Mouse (Mus musculus) stomach, embryonic 15.5 days (tissue): ENCODE results near the gene Cdc42se1. TPM values are rescaled to one million over a fixed set of nuclear protein-coding genes. Genes with fewer than 3 reads are reported as not detected.
"Not testable (repeated sequence)": the region's sequence is repeated elsewhere in the genome, so short reads cannot be mapped to it uniquely, and the experiment has no call there.

Experiments
- ATAC-seq: fragments of 200-750 bp; cut with Nextera tagmentation; 2 replicates; pipeline ENCODE4 v1.8.0; 2017; ENCODE audit warnings: low read depth, moderate number of reproducible peaks, moderate TSS enrichment; ENCODE audit not compliant: insufficient read depth, low FRiP score
- H3K27ac ChIP-seq: fragments of 300-500 bp; sonication (generic); 2 replicates; pipeline ENCODE4 v1.5.1; 2015; ENCODE audit warnings: mild to moderate bottlenecking, inconsistent platforms
- H3K27me3 ChIP-seq: fragments of 300-500 bp; sonication (generic); replicated peaks from 2 replicates; pipeline ENCODE4 v1.6.1; 2015; ENCODE audit warnings: inconsistent platforms
- H3K36me3 ChIP-seq: fragments of 300-500 bp; sonication (generic); 2 replicates; pipeline ENCODE4 v1.6.1; 2015; ENCODE audit warnings: inconsistent platforms
- H3K4me1 ChIP-seq: fragments of 300-500 bp; sonication (generic); 2 replicates; pipeline ENCODE4 v1.6.1; 2015; ENCODE audit warnings: inconsistent platforms
- H3K4me2 ChIP-seq: fragments of 300-500 bp; sonication (generic); 2 replicates; pipeline ENCODE4 v1.6.1; 2015; ENCODE audit warnings: mild to moderate bottlenecking, inconsistent platforms
- H3K4me3 ChIP-seq: fragments of 300-500 bp; sonication (generic); replicated peaks from 2 replicates; pipeline ENCODE4 v1.5.1; 2015; ENCODE audit warnings: inconsistent platforms
- H3K9ac ChIP-seq: fragments of 300-500 bp; sonication (generic); 2 replicates; pipeline ENCODE4 v1.6.1; 2015; ENCODE audit warnings: inconsistent platforms
- H3K9me3 ChIP-seq: fragments of 300-500 bp; sonication (generic); 2 replicates; pipeline ENCODE4 v1.6.1; 2016; ENCODE audit warnings: inconsistent platforms
- WGBS: fragments of 180-500 bp; shearing (Covaris S2); methylation state at CpG from one replicate; pipeline ENCODE4 v1.1.7; 2015; 5-methylcytosine and 5-hydroxymethylcytosine counted together
- polyA plus RNA-seq: library from polyadenylated mRNA; unstranded; fragments of >200 nt; fragmentation: Nextera tagmentation; extraction: Ambion mirVana; gene quantifications from 2 replicates; pipeline ENCODE4 v1.2.1, GENCODE M21; 2015

The Cdc42se1 gene
- polyA plus RNA-seq, 1 experiment from 2014 or later = 83.5 TPM

DNA sequence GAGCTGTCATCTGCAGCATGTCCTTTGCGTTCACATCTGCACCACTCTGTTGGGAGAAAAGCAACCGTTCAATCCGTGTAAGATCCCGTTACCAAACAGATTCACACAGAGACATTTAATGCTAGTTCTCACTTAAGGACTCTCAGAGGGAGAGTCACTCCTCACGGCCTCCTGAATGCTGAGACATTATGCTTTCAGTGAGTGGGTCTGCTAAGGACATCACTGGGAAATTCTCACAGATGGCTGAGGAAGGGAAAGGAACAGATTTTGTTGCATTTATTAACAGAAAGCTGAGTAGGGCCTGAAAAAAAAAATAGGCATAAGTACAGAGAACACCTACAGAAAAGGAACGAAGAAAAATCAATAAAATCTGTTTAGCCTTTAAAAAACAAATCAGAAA is 24.7 kb upstream of the Cdc42se1 start:
- H3K27ac ChIP-seq = no peak overlapping the region
- H3K27me3 ChIP-seq = no peaks in the 10 kb centered on the region
- H3K4me2 ChIP-seq = no peak overlapping the region
- no peak overlapping the region for H3K4me3 ChIP-seq
- 88% methylated on average over 6 of the region's 6 CpGs for WGBS
- no peak overlapping the region for H3K9ac ChIP-seq
- no peaks in the 10 kb centered on the region for H3K9me3 ChIP-seq
- no peaks in the 10 kb centered on the region for H3K4me1 ChIP-seq
- peaks cover 59% of the 10 kb centered on the region for H3K36me3 ChIP-seq
- no peak for ATAC-seq

DNA sequence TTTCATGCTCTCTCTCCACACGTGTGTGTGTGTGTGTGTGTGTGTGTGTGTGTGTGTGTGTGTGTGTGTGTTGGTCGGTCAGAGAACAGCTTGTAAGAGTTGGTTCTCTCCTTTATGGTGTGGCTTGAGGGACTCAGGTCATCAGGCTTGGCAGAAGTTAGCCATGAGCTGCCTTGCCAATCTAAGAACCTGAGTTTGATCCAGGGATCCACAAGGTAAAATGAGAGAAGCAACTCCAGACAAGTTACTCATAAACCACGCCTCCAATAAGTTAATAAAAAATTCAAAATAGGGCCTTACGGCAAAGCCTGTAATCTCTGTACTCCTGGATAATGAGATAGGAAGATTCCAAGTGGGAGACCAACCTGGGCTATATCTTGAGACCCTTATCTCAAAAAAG is 20.2 kb upstream of the Cdc42se1 start:
- Histone ChIP-seq H3K27me3 (no peaks in the 10 kb centered on the region), H3K27ac (no peak overlapping the region), H3K4me3 (no peak overlapping the region), H3K4me2 (no peak overlapping the region), H3K9me3 (no peaks in the 10 kb centered on the region), H3K4me1 (no peaks in the 10 kb centered on the region), H3K9ac (no peak overlapping the region), H3K36me3 (peaks cover 34% of the 10 kb centered on the region)
- WGBS = 85% methylated on average over 3 of the region's 4 CpGs
- no peak for ATAC-seq

DNA sequence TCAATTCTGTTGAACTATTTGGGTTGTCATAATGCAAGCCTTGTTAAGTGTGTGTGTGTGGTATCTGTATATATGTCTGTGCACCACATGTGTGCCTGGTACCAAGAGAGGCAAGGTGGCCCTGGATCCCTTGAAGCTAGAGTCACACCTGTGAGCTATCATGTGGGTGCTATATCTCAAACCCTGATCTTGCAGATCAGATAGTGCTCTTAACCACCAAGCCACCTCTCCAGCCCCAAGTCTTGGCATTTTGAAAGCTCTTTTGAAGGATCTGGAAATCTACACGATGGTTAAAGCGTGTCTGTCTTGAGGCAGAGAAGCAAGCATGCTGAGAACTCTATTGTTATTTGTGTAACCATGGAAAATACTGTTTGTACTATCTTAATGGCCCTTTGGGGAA is 17.9 kb upstream of the Cdc42se1 start:
- Histone ChIP-seq H3K27ac (no peak overlapping the region), H3K9me3 (no peaks in the 10 kb centered on the region), H3K27me3 (no peaks in the 10 kb centered on the region), H3K36me3 (peaks cover 30% of the 10 kb centered on the region), H3K4me1 (no peaks in the 10 kb centered on the region), H3K4me2 (no peak overlapping the region), H3K9ac (no peak overlapping the region), H3K4me3 (no peak overlapping the region)
- no peak for ATAC-seq
- 74% methylated on average over 2 of the region's 2 CpGs for WGBS

DNA sequence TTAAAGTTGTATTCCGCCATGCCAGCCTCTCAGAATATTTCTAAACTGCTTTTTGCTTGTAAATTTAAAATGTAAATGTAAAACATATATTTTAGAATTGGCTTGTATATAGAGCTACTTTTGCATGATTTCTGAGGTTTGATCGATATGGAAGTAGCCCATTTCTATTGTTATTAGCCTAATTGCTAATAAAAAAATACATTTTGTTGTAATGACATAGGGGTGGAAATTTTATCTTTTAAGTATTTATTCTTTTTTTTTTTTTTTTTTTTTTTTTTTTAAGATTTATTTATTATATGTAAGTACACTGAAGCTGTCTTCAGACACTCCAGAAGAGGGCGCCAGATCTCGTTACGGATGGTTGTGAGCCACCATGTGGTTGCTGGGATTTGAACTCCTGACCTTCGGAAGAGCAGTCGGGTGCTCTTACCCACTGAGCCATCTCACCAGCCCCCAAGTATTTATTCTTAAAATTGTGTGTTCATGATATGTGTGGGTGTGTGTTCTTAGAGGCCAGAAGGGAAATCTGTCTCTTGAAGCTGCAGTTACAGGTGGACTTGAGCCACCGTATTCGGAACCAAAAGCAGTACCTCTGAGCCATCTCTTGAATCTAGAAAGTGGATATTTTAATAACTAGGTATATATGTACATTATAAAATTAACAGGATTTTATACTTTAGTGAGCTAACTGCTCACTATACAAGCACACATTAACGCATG is 15.5 kb upstream of the Cdc42se1 start:
- ATAC-seq, H3K27me3 ChIP-seq, H3K4me1 ChIP-seq, H3K4me2 ChIP-seq, H3K9me3 ChIP-seq, H3K9ac ChIP-seq, H3K27ac ChIP-seq, H3K4me3 ChIP-seq: not testable (repeated sequence)
- WGBS = 88% methylated on average over 10 of the region's 10 CpGs
- peaks cover 14% of the 10 kb centered on the region; the same call in 1 of the 2 replicates for H3K36me3 ChIP-seq

DNA sequence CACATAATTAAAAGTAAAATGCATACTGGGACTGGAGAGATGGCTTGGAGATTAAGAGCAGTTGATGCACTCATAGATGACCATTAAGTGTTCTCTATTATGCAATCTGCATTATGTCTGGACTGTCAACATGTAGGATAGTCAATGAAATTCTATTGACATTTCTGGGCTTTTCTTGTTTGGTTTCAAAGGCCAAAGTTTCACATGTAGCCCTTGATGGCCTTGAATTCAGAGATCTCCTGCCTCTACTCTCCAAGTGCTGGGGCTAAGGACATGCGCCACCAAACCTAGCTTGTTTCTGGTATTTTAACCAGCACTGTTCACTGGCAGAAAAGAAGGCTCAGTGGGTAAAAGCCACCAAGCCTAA is 14.9 kb upstream of the Cdc42se1 start:
- Histone ChIP-seq H3K4me2 (no peak overlapping the region), H3K9me3 (no peaks in the 10 kb centered on the region), H3K27ac (no peak overlapping the region), H3K4me1 (0 out of 2 replicates have a peak, but pooled peaks cover 7% of the 10 kb centered on the region), H3K27me3 (no peaks in the 10 kb centered on the region), H3K9ac (no peak overlapping the region), H3K36me3 (0 out of 2 replicates have a peak, but pooled peaks cover 11% of the 10 kb centered on the region), H3K4me3 (no peak overlapping the region)
- 94% methylated on average over 1 of the region's 1 CpGs for WGBS
- no peak for ATAC-seq

DNA sequence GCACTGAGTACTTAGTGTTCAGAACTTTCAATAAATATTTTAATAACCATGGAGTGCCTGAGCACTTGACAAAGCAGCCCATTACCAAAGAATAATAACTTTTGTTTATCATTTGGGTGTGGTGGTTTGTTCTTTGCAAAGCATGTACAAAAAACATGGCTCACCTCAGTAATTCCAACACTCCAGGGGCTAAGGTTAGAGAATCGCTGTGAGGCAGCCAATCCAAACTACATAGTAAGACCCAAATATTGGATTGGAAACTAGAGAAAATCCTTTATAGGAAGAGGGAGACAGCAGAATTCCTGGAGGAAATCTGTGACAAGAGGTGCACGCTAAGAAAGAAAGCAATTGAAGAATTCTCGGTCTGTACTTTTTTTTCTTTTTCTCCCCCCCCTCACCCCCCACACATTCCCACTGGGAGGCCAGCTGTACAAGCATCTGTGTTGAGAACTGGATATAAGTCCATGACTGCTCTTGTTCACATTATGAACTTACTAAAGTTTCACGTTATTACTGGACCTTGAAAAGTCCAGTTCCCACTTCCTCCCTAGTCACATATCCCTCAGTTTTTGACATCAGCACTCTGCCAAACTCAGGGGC is 11.8 kb upstream of the Cdc42se1 start:
- Histone ChIP-seq H3K9me3 (no peaks in the 10 kb centered on the region), H3K9ac (peak overlapping the region; percentile 85; the same call in 1 of the 2 replicates), H3K4me3 (peak overlapping the region; percentile 82), H3K27ac (peak overlapping the region; percentile 100), H3K36me3 (0 out of 2 replicates have a peak, but pooled peaks cover 14% of the 10 kb centered on the region), H3K4me2 (peak overlapping the region; percentile 75), H3K27me3 (no peaks in the 10 kb centered on the region), H3K4me1 (0 out of 2 replicates have a peak, but pooled peaks cover 7% of the 10 kb centered on the region)
- ATAC-seq = peak; percentile 27
- 14% methylated on average over 4 of the region's 4 CpGs for WGBS

DNA sequence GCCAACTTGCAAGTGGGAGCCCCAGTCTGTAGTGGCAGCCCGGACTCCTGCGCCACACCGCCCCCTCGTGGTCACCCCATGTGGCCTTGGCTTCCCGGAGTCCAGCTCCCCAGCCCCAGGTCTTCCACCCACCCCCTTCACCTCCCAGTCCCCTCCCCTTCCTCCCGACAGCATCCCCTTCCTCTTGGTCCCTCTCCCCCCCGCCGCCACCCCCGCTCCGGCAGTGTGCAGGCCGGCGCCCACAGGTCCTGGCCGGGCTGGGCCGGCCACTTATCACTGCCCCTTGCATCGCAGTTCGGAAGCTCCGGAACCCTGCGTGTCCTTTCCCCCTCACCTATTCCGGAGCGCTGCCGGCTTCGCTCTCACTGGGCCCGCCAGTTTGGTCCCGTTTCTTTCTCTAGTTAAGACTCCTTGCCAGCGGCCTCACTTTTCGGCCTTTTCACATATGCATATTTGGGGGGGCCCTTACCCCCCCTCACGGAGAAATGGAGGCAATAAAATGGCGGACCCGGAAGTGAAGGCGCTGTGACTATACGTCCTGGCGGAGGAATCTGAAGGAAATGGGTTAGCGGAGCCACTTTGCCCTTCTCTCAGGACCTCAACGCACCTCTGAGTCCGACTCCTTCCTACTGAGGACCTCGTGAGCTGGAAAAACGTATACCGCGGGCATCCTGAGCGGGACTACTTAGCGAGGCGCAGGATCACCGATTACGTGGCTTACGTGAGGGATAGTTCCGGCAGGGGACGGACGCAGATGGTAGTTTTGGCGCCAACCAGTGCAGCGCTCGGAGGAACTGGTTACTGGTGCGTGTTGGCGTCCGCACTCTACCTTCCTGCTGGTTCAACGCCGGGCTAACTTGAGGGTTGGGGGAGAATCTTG is 11.0 kb upstream of the Cdc42se1 start, which contains the start of gene Gabpb2:
Gene Gabpb2, minus strand, starts transcription at position 662 of the 880 bp plus-strand sequence.
- Histone ChIP-seq H3K27ac (peak within 1 kb of the TSS; percentile 100), H3K27me3 (no peaks in the 10 kb centered on the region), H3K4me3 (peak within 1 kb of the TSS; percentile 82), H3K9me3 (no peaks in the 10 kb centered on the region), H3K9ac (peak within 1 kb of the TSS; percentile 85), H3K4me2 (peak within 1 kb of the TSS; percentile 75), H3K36me3 (peaks cover 13% of the 10 kb centered on the region; the same call in 1 of the 2 replicates), H3K4me1 (0 out of 2 replicates have a peak, but pooled peaks cover 7% of the 10 kb centered on the region)
- under 1% methylated on average over 56 of the region's 56 CpGs for WGBS
- peak; percentile 89 for ATAC-seq

DNA sequence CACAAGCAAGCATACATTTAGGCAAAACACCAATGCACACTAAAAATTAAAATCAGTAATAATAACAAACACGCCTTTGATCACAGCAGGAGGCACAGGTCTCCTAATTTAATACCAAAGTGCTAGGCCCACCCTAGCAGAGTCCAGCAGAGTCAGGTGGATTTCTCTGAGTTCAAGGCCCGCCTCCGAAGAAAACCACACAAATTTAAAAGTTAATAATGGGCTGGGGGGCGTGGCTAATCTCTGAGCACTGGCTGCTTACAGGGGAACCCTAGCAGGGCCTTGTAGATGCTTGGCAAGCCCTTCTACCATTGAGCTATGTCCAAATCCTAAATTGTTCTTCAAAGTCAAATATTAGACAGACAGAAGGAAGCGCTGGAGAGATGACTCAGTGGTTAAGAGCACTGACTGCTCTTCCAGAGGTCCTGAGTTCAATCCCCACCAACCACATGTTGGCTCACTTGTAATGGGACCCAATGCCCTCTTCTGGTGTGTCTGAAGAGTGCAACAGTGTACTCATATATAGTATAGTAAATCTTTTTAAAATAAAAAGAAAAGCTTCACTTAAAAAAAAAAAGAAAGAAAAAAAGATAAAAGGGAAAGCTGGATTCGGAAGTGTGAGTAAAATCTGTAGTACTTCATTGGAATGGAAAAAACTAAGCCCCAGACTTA is 9.9 kb upstream of the Cdc42se1 start:
- 72% methylated on average over 6 of the region's 6 CpGs for WGBS
- Histone ChIP-seq H3K9me3 (no peaks in the 10 kb centered on the region), H3K36me3 (peaks cover 14% of the 10 kb centered on the region; the same call in 1 of the 2 replicates), H3K4me1 (0 out of 2 replicates have a peak, but pooled peaks cover 7% of the 10 kb centered on the region), H3K4me2 (peak overlapping the region; percentile 75), H3K9ac (no peak overlapping the region; the same call in 1 of the 2 replicates), H3K27me3 (no peaks in the 10 kb centered on the region), H3K27ac (peak overlapping the region; percentile 100), H3K4me3 (peak overlapping the region; percentile 82)
- ATAC-seq = no peak

DNA sequence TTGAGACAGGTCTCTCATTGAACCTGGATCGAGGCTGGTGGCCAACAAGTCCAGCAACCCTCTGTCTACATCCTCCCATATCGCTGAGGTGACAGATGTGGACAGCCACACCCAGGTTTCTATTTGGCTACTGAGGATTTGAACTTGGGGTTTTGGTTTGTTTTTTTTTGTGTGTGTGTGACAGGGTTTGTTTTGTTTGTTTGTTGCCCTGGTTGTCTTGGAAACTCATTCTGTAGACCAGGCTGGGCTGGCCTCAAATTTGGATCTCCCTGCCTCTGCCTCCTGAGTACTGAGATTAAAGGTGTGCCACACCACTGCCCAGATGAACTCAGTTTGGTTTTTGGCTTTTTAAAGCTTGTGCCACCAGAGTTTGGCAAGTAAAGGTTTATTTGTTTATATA is 5.5 kb upstream of the Cdc42se1 start:
- Histone ChIP-seq H3K4me3 (no peak overlapping the region), H3K9ac (no peak overlapping the region), H3K27ac (no peak overlapping the region), H3K36me3 (peaks cover 13% of the 10 kb centered on the region), H3K27me3 (no peaks in the 10 kb centered on the region), H3K9me3 (no peaks in the 10 kb centered on the region), H3K4me2 (no peak overlapping the region), H3K4me1 (peaks cover 11% of the 10 kb centered on the region; the same call in 1 of the 2 replicates)
- WGBS = 93% methylated on average over 2 of the region's 2 CpGs
- no peak for ATAC-seq

DNA sequence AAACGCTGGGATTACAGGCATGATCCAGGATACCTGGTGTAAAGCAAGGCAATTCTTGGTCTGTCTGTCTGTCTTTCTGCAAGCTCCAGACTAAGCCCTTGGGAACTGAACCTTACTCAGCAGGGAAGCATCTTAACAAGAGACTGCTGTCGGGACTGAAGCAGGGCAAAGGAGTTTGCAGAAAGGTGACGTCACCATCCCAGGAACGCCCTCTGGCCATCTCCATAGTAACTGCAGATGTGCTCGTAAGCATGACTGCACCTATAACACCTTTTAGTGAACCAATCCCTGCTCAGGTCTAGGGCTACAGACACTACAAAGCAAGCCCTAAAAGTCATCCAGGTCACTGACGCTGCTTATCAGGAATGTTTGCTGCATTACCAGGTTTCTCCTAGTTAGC is 4.2 kb upstream of the Cdc42se1 start:
- H3K4me3 ChIP-seq = no peak overlapping the region
- 41% methylated on average over 6 of the region's 6 CpGs for WGBS
- no peak overlapping the region for H3K4me2 ChIP-seq
- no peak overlapping the region for H3K27ac ChIP-seq
- H3K36me3 ChIP-seq = peaks cover 13% of the 10 kb centered on the region
- H3K4me1 ChIP-seq = peaks cover 11% of the 10 kb centered on the region; the same call in 1 of the 2 replicates
- no peak overlapping the region for H3K9ac ChIP-seq
- no peaks in the 10 kb centered on the region for H3K9me3 ChIP-seq
- no peaks in the 10 kb centered on the region for H3K27me3 ChIP-seq
- ATAC-seq = no peak

DNA sequence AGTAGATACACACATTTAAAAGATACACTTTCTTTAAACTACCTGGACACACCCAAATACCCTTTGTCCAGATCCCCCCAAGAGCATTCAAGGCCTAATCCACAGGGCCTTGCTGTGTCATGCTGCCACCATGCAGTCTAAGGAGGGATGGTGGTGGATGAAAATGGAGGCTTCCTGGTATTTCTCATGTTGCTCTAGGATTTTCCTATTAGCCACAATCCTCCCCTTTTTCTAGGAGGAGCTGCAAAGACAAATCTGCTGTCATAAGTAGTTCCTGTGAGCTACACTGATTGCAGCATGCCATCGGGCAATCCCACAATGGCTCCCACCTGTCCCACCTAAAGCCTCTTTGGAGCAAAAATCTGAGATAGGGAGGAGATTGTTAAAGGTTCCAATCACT is 1.3 kb upstream of the Cdc42se1 start:
- no peaks in the 10 kb centered on the region for H3K9me3 ChIP-seq
- H3K27me3 ChIP-seq = no peaks in the 10 kb centered on the region
- no peak for ATAC-seq
- H3K9ac ChIP-seq = peak overlapping the region; percentile 22; the same call in 1 of the 2 replicates
- H3K4me3 ChIP-seq = peak overlapping the region; percentile 97
- peaks cover 33% of the 10 kb centered on the region for H3K4me1 ChIP-seq
- H3K36me3 ChIP-seq = peaks cover 19% of the 10 kb centered on the region
- WGBS = 17% methylated on average over 1 of the region's 1 CpGs
- peak overlapping the region; percentile 83 for H3K4me2 ChIP-seq
- H3K27ac ChIP-seq = no peak overlapping the region
